Mouse (Mus musculus): Measurements from ENCODE around the gene Slamf9.
A peak's percentile ranks its signal among the peaks of the same experiment; 100 is the strongest.

The Slamf9 gene

GRCm38 (mm10) chr1:172462534-172462933 lies 12.6 kb upstream of the Slamf9 start:
- no peak for DNase-seq (ENCODE audit: low read depth)

- no peak for DNase-seq (ENCODE audit: low read depth)
Observed at GRCm38 (mm10) chr1:172463387-172464333, 11.5 kb upstream of the Slamf9 start.

GRCm38 (mm10) chr1:172468301-172468877 lies 6.8 kb upstream of the Slamf9 start:
- no peak for DNase-seq (ENCODE audit: low read depth)

- no peak for DNase-seq (ENCODE audit: low read depth)
Observed at GRCm38 (mm10) chr1:172469373-172469772, 5.8 kb upstream of the Slamf9 start.

GRCm38 (mm10) chr1:172469810-172470448 lies 5.2 kb upstream of the Slamf9 start:
- no peak for DNase-seq (ENCODE audit: low read depth)

GRCm38 (mm10) chr1:172472909-172473308 lies 2.2 kb upstream of the Slamf9 start:
- no peak for DNase-seq (ENCODE audit: low read depth)

- DNase-seq (ENCODE audit: low read depth): no peak
Observed at GRCm38 (mm10) chr1:172474196-172474595, 962 bp upstream of the Slamf9 start.

GRCm38 (mm10) chr1:172478020-172478419 lies 2.9 kb downstream of the Slamf9 start:
- no peak for DNase-seq (ENCODE audit: low read depth)

- DNase-seq (ENCODE audit: low read depth): no peak
Observed at GRCm38 (mm10) chr1:172480376-172480775, 5.2 kb downstream of the Slamf9 start.

- DNase-seq (ENCODE audit: low read depth): no peak
Observed at GRCm38 (mm10) chr1:172481111-172481510, 6.0 kb downstream of the Slamf9 start.

- peak; percentile 81 for DNase-seq (ENCODE audit: low read depth)
Observed at GRCm38 (mm10) chr1:172481540-172482280, 6.6 kb downstream of the Slamf9 start, which contains the start of gene Igsf9. Gene Igsf9, plus strand, starts transcription at chr1:172481788.

GRCm38 (mm10) chr1:172482518-172483360 lies 7.6 kb downstream of the Slamf9 start:
- DNase-seq (ENCODE audit: low read depth): no peak

- no peak for DNase-seq (ENCODE audit: low read depth)
Observed at GRCm38 (mm10) chr1:172483361-172483660, 8.2 kb downstream of the Slamf9 start.

GRCm38 (mm10) chr1:172484236-172484635 lies 9.1 kb downstream of the Slamf9 start:
- no peak for DNase-seq (ENCODE audit: low read depth)

GRCm38 (mm10) chr1:172484671-172485070 lies 9.5 kb downstream of the Slamf9 start:
- no peak for DNase-seq (ENCODE audit: low read depth)

GRCm38 (mm10) chr1:172485821-172486220 lies 10.7 kb downstream of the Slamf9 start:
- no peak for DNase-seq (ENCODE audit: low read depth)

- no peak for DNase-seq (ENCODE audit: low read depth)
Observed at GRCm38 (mm10) chr1:172486236-172486635, 11.1 kb downstream of the Slamf9 start.

GRCm38 (mm10) chr1:172486651-172487050 lies 11.5 kb downstream of the Slamf9 start:
- no peak for DNase-seq (ENCODE audit: low read depth)

- no peak for DNase-seq (ENCODE audit: low read depth)
Observed at GRCm38 (mm10) chr1:172487859-172488258, 12.7 kb downstream of the Slamf9 start.

- no peak for DNase-seq (ENCODE audit: low read depth)
Observed at GRCm38 (mm10) chr1:172488831-172489230, 13.7 kb downstream of the Slamf9 start.

GRCm38 (mm10) chr1:172489585-172490250 lies 14.6 kb downstream of the Slamf9 start:
- no peak for DNase-seq (ENCODE audit: low read depth)

Measured in induced T-regulatory cell, adult 2 months (primary cell).